Mouse (Mus musculus) embryonic facial prominence, embryonic 14.5 days (tissue): Measurements from ENCODE around the gene Cacng3. TPM values are rescaled to one million over a fixed set of nuclear protein-coding genes. Genes with fewer than 3 reads are reported as not detected.

ENCODE experiments used
- ATAC-seq: fragments of 200-750 bp; cut with Nextera tagmentation; 2 replicates; pipeline ENCODE4 v1.8.0; 2017; ENCODE audit warnings: low read depth, moderate number of reproducible peaks, moderate TSS enrichment
- DNase-seq: peaks from one replicate; pipeline ENCODE4 v3.0.0-alpha.2; 2015; ENCODE audit warnings: low spot score
- H3K27ac ChIP-seq: fragments of 300-500 bp; sonication (generic); replicated peaks from 2 replicates; pipeline ENCODE4 v1.5.1; 2014; ENCODE audit warnings: low read depth, mild to moderate bottlenecking, low read length, moderate library complexity
- H3K27me3 ChIP-seq: fragments of 300-500 bp; sonication (generic); replicated peaks from 2 replicates; pipeline ENCODE4 v1.6.1; 2014; ENCODE audit warnings: low read length; ENCODE audit not compliant: control insufficient read depth, insufficient read depth
- H3K36me3 ChIP-seq: fragments of 300-500 bp; sonication (generic); 2 replicates; pipeline ENCODE4 v1.6.1; 2014; ENCODE audit warnings: low read length, mixed read lengths; ENCODE audit not compliant: control insufficient read depth, insufficient read depth
- H3K4me1 ChIP-seq: fragments of 300-500 bp; sonication (generic); 2 replicates; pipeline ENCODE4 v1.6.1; 2014; ENCODE audit warnings: antibody characterized with exemption, low read length; ENCODE audit not compliant: control insufficient read depth, insufficient read depth
- H3K4me2 ChIP-seq: fragments of 300-500 bp; sonication (generic); 2 replicates; pipeline ENCODE4 v1.6.1; 2014; ENCODE audit warnings: low read depth, mild to moderate bottlenecking, low read length, moderate library complexity, mixed read lengths
- H3K4me3 ChIP-seq: fragments of 300-500 bp; sonication (generic); 2 replicates; pipeline ENCODE4 v1.5.1; 2014; ENCODE audit warnings: low read depth, mild to moderate bottlenecking, low read length
- H3K9ac ChIP-seq: fragments of 300-500 bp; sonication (generic); 2 replicates; pipeline ENCODE4 v1.6.1; 2014; ENCODE audit warnings: low read depth, mild to moderate bottlenecking, low read length, moderate library complexity, mixed read lengths
- H3K9me3 ChIP-seq: fragments of 300-500 bp; sonication (generic); 2 replicates; pipeline ENCODE4 v1.6.1; 2016; ENCODE audit warnings: low read length; ENCODE audit not compliant: control insufficient read depth
- WGBS: fragments of 180-500 bp; shearing (Covaris S2); extraction: QIAGEN DNeasy Blood & Tissue Kit; methylation state at CpG from one replicate; pipeline ENCODE4 v1.1.7; 2014; 5-methylcytosine and 5-hydroxymethylcytosine counted together
- polyA plus RNA-seq: library from polyadenylated mRNA; unstranded; fragments of >200 nt; fragmentation: Nextera tagmentation; extraction: Ambion mirVana; gene quantifications from 2 replicates; pipeline ENCODE4 v1.2.1, GENCODE M21; 2014

Gene Cacng3
- polyA plus RNA-seq, 1 experiment from 2014 or later, result 0.33 TPM

DNA sequence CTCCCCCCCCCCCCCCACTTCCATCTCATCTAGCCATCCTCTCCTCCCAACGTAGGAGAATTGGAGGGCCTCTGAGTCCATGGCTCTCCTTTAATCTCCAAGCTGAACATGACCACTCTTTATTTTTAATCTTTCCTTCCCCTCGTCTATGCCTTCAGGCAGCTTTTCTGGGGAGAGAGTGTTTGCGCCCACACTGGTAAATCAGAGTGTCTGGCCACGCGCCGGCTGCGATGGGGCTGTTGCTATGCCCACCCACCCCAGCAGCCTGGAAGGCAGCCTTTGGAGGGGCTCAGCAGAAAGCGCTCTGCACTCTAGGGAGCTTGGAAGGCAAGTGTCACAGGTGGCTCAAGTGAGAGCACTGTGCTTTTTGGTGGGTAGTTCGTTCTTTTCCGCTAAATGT is 21.0 kb upstream of the Cacng3 start:
- Histone ChIP-seq H3K9me3 (no peaks in the 10 kb centered on the region), H3K36me3 (no peaks in the 10 kb centered on the region), H3K9ac (no peak overlapping the region), H3K4me1 (no peaks in the 10 kb centered on the region), H3K27ac (no peak overlapping the region), H3K4me2 (no peak overlapping the region), H3K27me3 (no peaks in the 10 kb centered on the region), H3K4me3 (no peak overlapping the region)
- 74% methylated on average over 10 of the region's 10 CpGs for WGBS
- ATAC-seq (no peak), DNase-seq (no peak)

DNA sequence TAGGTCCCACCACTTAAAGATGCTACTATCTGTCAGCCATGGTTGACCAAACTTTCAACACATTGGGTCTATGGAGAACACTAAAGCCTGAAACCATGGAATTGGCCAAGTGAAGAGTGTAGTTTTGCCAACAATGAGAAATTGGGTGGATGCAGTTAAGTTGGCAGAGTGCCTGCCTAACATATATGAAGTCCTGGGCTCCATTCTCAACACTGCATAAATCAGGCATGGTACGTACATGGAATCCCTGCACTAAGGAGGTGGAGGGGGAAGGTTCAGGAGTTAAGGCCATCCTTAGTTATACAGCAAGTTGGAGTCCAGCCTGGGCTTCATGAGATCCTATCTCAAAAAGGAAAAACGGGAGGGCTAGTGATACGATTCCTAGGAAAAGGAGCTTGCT is 17.8 kb upstream of the Cacng3 start:
- no peak overlapping the region for H3K27ac ChIP-seq
- DNase-seq, result no peak
- no peak overlapping the region for H3K4me2 ChIP-seq
- no peaks in the 10 kb centered on the region for H3K36me3 ChIP-seq
- no peaks in the 10 kb centered on the region for H3K4me1 ChIP-seq
- H3K9ac ChIP-seq, result no peak overlapping the region
- ATAC-seq, result no peak
- no peaks in the 10 kb centered on the region for H3K9me3 ChIP-seq
- no peak overlapping the region for H3K4me3 ChIP-seq
- H3K27me3 ChIP-seq, result no peaks in the 10 kb centered on the region
- 73% methylated on average over 3 of the region's 3 CpGs for WGBS

DNA sequence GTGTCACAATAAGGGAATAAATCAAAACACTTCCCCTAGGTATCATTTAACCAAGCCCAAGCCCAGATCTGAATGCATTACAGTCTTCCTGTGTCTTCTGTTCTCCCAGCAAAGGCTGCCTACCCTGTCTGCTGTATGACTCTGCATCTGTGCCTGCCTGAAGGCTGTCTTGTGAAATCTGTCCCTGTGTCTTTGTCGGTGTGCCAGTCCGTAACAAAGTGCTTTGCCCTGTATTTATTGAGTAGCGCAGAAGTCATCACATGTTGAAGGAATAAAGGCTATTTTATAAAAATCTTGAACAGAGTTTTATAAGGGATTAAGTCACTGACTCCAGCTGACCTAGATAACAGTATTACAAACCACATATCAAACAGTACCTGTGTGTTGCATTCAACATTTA is 13.6 kb upstream of the Cacng3 start:
- Histone ChIP-seq H3K4me1 (no peaks in the 10 kb centered on the region), H3K4me3 (no peak overlapping the region), H3K9ac (no peak overlapping the region), H3K27ac (no peak overlapping the region), H3K27me3 (no peaks in the 10 kb centered on the region), H3K9me3 (no peaks in the 10 kb centered on the region), H3K4me2 (no peak overlapping the region), H3K36me3 (no peaks in the 10 kb centered on the region)
- DNase-seq (no peak), ATAC-seq (no peak)
- 87% methylated on average over 3 of the region's 3 CpGs for WGBS

DNA sequence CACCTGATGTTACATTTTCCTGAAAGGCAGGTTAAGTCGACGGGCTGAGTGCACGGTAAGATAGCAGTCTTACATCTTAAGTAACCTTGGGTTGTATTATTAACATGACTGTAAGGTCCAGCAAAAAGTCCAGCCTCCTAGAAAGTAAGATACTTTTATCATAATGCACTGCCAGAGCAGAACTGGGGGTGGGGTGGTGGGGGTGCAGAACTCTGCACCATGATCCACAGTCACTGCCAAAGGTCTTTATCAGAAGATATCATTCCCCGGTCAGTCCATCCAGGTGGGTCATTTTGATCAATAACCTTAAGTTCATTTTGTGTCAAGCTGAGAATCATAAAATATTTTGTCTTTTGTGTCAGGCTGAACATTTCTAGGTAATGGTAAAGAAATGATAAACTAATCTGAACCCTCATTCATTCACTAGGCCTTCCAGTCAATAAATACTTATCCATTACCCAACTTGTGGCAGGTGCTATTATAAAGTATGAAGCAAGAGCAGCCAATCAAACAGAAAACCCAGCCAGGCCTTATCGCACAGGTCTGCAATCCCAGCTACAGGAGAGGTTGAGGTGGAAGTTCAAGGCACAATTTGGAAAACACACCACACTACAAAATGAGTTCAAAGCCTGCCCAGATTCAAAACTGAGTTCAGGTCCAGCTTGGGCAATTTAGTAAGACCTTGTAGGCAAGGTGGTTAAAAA is 12.7 kb upstream of the Cacng3 start:
- no peak overlapping the region for H3K4me3 ChIP-seq
- H3K4me1 ChIP-seq, result no peaks in the 10 kb centered on the region
- ATAC-seq (no peak), DNase-seq (no peak)
- no peaks in the 10 kb centered on the region for H3K9me3 ChIP-seq
- no peaks in the 10 kb centered on the region for H3K36me3 ChIP-seq
- no peak overlapping the region for H3K4me2 ChIP-seq
- no peaks in the 10 kb centered on the region for H3K27me3 ChIP-seq
- 87% methylated on average over 5 of the region's 5 CpGs for WGBS
- H3K9ac ChIP-seq, result no peak overlapping the region
- no peak overlapping the region for H3K27ac ChIP-seq

DNA sequence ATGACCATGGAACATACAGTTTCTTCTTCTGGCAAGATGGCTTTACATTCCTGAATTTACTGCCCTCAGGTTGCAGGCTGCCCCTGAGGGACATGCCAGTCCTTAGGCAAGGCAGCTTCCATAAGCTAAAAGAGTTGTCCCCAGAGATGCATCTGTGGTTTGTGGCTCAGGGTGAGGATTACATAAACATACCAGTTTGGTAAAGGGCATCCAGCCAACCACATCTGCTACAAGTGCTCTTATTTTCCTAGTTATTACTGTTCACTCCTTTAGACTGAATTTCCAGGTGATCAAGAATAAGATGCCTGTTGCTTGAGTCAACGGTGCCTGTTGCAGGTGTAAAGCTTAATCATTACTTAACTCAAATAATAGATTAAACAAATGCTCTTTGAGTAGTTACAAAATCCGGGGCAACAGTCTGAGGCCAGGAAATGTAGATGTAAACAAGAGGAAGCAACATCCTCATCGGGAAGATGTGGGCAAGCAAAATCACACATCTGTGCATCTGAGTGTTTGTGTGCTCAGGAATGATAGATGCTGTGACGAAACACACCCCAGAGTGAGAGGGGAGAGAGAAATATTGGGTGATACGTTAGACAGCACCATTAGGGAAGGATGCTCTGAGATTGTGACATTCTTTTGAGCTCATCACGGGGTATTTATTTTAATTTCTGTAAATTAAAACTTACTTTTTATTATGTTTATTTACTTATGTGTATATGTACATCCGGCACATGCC is 4.8 kb upstream of the Cacng3 start:
- H3K9ac ChIP-seq, result no peak overlapping the region
- no peaks in the 10 kb centered on the region for H3K4me1 ChIP-seq
- DNase-seq, result peak; percentile 13
- no peaks in the 10 kb centered on the region for H3K27me3 ChIP-seq
- ATAC-seq, result no peak
- 77% methylated on average over 7 of the region's 7 CpGs for WGBS
- H3K4me2 ChIP-seq, result no peak overlapping the region
- no peak overlapping the region for H3K27ac ChIP-seq
- no peaks in the 10 kb centered on the region for H3K9me3 ChIP-seq
- no peak overlapping the region for H3K4me3 ChIP-seq
- no peaks in the 10 kb centered on the region for H3K36me3 ChIP-seq

DNA sequence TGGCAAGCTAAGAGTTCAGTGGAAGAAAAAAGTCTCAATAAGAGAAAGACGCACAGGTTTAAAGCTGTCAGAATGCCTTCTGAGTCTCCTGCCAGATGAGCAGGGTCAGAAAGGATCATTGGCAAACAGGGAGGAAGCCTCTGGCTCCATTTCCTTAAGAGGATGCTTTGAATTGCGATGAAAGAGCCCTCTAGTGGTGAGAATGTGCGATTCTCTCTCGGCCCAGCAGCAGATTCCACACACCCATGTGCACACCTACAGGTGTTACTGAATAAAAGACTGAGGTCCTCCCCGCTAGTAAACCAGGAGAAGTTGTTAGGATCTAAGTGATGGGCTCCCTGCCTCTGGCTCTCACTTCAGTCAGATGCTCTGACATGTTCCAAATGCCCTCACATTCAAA is 2.4 kb upstream of the Cacng3 start:
- peaks cover 18% of the 10 kb centered on the region for H3K27me3 ChIP-seq
- peak; percentile 19 for DNase-seq
- 25% methylated on average over 5 of the region's 5 CpGs for WGBS
- no peak for ATAC-seq
- H3K27ac ChIP-seq, result no peak overlapping the region
- no peaks in the 10 kb centered on the region for H3K9me3 ChIP-seq
- no peak overlapping the region for H3K9ac ChIP-seq
- no peak overlapping the region for H3K4me3 ChIP-seq
- H3K4me1 ChIP-seq, result no peaks in the 10 kb centered on the region
- no peak overlapping the region for H3K4me2 ChIP-seq
- no peaks in the 10 kb centered on the region for H3K36me3 ChIP-seq

DNA sequence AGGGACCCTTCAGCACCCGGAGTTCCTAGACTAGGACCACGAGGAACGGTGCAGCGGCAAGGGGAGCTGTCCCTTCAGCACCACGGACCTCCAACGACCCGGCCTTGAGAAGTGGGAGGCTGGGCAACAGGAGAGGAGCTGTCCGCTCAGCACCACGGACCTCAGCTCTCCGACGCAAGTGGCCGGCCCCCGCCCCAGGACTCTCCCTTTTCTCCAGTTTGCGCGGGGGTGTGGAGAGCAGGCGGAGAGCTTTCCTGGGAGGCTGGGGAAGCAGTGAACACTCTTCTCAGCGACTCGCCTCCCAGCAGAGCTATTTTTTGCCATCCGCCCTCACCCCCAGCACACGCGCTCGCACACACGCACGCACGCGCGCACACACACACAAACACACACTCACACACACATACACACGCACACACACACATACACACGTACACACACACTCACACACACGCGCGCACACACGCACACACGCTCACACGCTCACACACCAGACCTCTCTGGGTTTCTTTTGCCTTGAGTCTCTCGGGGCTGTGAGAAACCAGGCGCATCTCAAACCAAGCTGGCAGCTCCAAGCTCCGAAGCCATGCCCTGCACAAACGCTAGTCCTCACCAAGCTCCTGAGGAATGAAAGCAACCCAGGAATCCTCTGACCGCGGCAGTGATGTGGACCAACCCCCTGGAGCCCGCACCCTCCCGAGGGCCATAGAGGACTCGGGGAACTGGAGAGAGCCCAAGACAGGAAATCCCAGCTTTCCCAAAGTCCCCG is 765 bp downstream of the Cacng3 start:
- peak; percentile 95 for ATAC-seq
- 4% methylated on average over 29 of the region's 45 CpGs for WGBS

DNA sequence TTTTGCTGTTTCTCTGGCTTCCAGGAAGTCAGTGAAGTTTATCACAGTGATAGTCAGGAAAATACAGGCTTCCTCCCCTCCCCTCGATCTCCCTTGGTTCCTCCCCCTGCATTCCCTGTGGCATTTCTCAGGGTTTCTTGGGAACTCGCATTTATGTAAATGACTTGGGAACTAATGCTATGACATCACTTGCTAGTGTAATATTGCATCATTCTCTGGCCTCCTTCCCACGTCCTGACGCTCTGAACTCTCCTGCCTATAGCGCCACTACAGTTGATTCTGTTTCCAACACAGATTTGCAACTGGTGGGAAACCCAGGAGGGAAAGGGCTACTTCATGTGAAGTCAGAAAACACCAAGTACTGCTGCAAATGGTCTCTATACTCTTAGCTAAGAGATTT is 2.7 kb downstream of the Cacng3 start:
- Histone ChIP-seq H3K9me3 (no peaks in the 10 kb centered on the region), H3K9ac (no peak overlapping the region), H3K27ac (no peak overlapping the region), H3K4me2 (no peak overlapping the region), H3K4me3 (no peak overlapping the region), H3K36me3 (no peaks in the 10 kb centered on the region), H3K27me3 (peaks cover 19% of the 10 kb centered on the region), H3K4me1 (no peaks in the 10 kb centered on the region)
- no peak for DNase-seq
- ATAC-seq, result no peak
- WGBS, result 52% methylated on average over 5 of the region's 5 CpGs

More for the DNA sequence above, 765 bp downstream of the Cacng3 start:
- H3K36me3 ChIP-seq, result no peaks in the 10 kb centered on the region
- H3K9ac ChIP-seq, result no peak overlapping the region
- no peaks in the 10 kb centered on the region for H3K4me1 ChIP-seq
- no peaks in the 10 kb centered on the region for H3K9me3 ChIP-seq
- no peak overlapping the region for H3K27ac ChIP-seq
- peak; percentile 96 for DNase-seq
- H3K27me3 ChIP-seq, result peaks cover 19% of the 10 kb centered on the region
- peak overlapping the region; percentile 38 for H3K4me2 ChIP-seq
- H3K4me3 ChIP-seq, result no peak overlapping the region
